Mouse (Mus musculus): ENCODE measurements around the gene Cox17. TPM values are rescaled to one million over a fixed set of nuclear protein-coding genes. Genes with fewer than 3 reads are reported as not detected.

The Cox17 gene
- total RNA-seq, 2 experiments from 2014 or later: 117 to 135 TPM

- DNase-seq (ENCODE audit: extremely low spot score in 1 of 2, low spot score in 1 of 2): no peak
Measured at GRCm38 (mm10) chr16:38348217-38348761, 1.5 kb downstream of the Cox17 start.

- no peak for DNase-seq (ENCODE audit: extremely low spot score in 1 of 2, low spot score in 1 of 2)
Measured at GRCm38 (mm10) chr16:38349881-38350280, 3.1 kb downstream of the Cox17 start.

GRCm38 (mm10) chr16:38350361-38350855 is 3.6 kb downstream of the Cox17 start:
- DNase-seq (ENCODE audit: extremely low spot score in 1 of 2, low spot score in 1 of 2): no peak

GRCm38 (mm10) chr16:38350939-38351338 is 4.1 kb downstream of the Cox17 start:
- DNase-seq (ENCODE audit: extremely low spot score in 1 of 2, low spot score in 1 of 2): no peak

GRCm38 (mm10) chr16:38352031-38352430 is 5.2 kb downstream of the Cox17 start:
- no peak for DNase-seq (ENCODE audit: extremely low spot score in 1 of 2, low spot score in 1 of 2)

GRCm38 (mm10) chr16:38352851-38353250 is 6.1 kb downstream of the Cox17 start:
- DNase-seq (ENCODE audit: extremely low spot score in 1 of 2, low spot score in 1 of 2): no peak

- no peak for DNase-seq (ENCODE audit: extremely low spot score in 1 of 2, low spot score in 1 of 2)
Measured at GRCm38 (mm10) chr16:38353642-38354041, 6.9 kb downstream of the Cox17 start.

GRCm38 (mm10) chr16:38354185-38354913 is 7.6 kb downstream of the Cox17 start:
- no peak for DNase-seq (ENCODE audit: extremely low spot score in 1 of 2, low spot score in 1 of 2)

- no peak for DNase-seq (ENCODE audit: extremely low spot score in 1 of 2, low spot score in 1 of 2)
Measured at GRCm38 (mm10) chr16:38358256-38358812, 11.5 kb downstream of the Cox17 start.

GRCm38 (mm10) chr16:38359241-38359640 is 12.4 kb downstream of the Cox17 start:
- DNase-seq (ENCODE audit: extremely low spot score in 1 of 2, low spot score in 1 of 2): no peak

GRCm38 (mm10) chr16:38359857-38360256 is 13.1 kb downstream of the Cox17 start:
- no peak for DNase-seq (ENCODE audit: extremely low spot score in 1 of 2, low spot score in 1 of 2)

GRCm38 (mm10) chr16:38360317-38360716 is 13.5 kb downstream of the Cox17 start:
- no peak for DNase-seq (ENCODE audit: extremely low spot score in 1 of 2, low spot score in 1 of 2)

- DNase-seq (ENCODE audit: extremely low spot score in 1 of 2, low spot score in 1 of 2): no peak
Measured at GRCm38 (mm10) chr16:38361933-38362332, 15.1 kb downstream of the Cox17 start, which contains the start of gene Popdc2. Gene Popdc2 (plus strand): TSS chr16:38362209.

- no peak for DNase-seq (ENCODE audit: extremely low spot score in 1 of 2, low spot score in 1 of 2)
Measured at GRCm38 (mm10) chr16:38362493-38363255, 15.9 kb downstream of the Cox17 start.

- DNase-seq (ENCODE audit: extremely low spot score in 1 of 2, low spot score in 1 of 2): no peak
Measured at GRCm38 (mm10) chr16:38363256-38363595, 16.4 kb downstream of the Cox17 start.

GRCm38 (mm10) chr16:38363657-38364056 is 16.9 kb downstream of the Cox17 start:
- no peak for DNase-seq (ENCODE audit: extremely low spot score in 1 of 2, low spot score in 1 of 2)

- DNase-seq (ENCODE audit: extremely low spot score in 1 of 2, low spot score in 1 of 2): no peak
Measured at GRCm38 (mm10) chr16:38365390-38365789, 18.6 kb downstream of the Cox17 start.

GRCm38 (mm10) chr16:38366231-38366630 is 19.4 kb downstream of the Cox17 start:
- DNase-seq (ENCODE audit: extremely low spot score in 1 of 2, low spot score in 1 of 2): no peak

GRCm38 (mm10) chr16:38368336-38368735 is 21.5 kb downstream of the Cox17 start:
- no peak for DNase-seq (ENCODE audit: extremely low spot score in 1 of 2, low spot score in 1 of 2)

GRCm38 (mm10) chr16:38369000-38369399 is 22.2 kb downstream of the Cox17 start:
- DNase-seq (ENCODE audit: extremely low spot score in 1 of 2, low spot score in 1 of 2): no peak

- no peak for DNase-seq (ENCODE audit: extremely low spot score in 1 of 2, low spot score in 1 of 2)
Measured at GRCm38 (mm10) chr16:38369431-38369830, 22.6 kb downstream of the Cox17 start.

Data from layer of hippocampus, postnatal 25 days (tissue).